Mouse (Mus musculus): ENCODE measurements around the gene Robo1. TPM values are rescaled to one million over a fixed set of nuclear protein-coding genes. Genes with fewer than 3 reads are reported as not detected.

Robo1 gene
- polyA plus RNA-seq, 1 experiment = 2.2 TPM

DNA sequence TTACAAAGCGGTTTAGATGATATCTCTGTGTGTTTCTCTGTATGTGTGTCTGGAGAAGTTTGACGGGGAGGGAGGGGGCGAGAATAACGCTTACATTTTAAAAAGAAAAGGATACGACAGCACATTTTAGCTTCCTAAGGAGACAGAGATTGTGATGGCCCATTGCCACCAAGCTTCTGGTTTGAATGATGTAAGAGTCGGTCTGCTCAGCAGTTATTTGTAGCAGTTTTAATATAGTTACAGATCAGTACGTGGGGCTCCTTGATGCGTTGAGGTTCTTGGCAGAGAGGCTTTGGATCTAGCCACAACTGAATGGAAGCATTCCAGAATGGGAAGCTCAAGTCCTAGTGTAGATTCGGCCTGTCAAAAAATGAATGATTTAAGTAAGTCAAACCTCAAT, 546.0 kb downstream of the Robo1 start:
- TF ChIP-seq POLR2A (IDR thresholded peaks at IDR 0.05; ENCODE audit: low read depth, low read length) (no peak), CTCF (conservative IDR thresholded peaks at IDR 0.05; ENCODE audit: insufficient read depth, insufficient read length, low read depth, low read length) (no peak)
- WGBS = 83% methylated on average over 9 of the region's 9 CpGs
- no peak overlapping the region for H3K27ac ChIP-seq (ENCODE audit: insufficient read depth, low read depth, low read length)
- H3K27me3 ChIP-seq (replicated peaks; ENCODE audit: control insufficient read depth, insufficient read depth, low read length) = no peaks in the 10 kb centered on the region; the same call in 1 of the 2 replicates
- no peak for DNase-seq
- H3K4me3 ChIP-seq (ENCODE audit: insufficient read depth, low read depth, low read length) = no peak overlapping the region
- H3K36me3 ChIP-seq (ENCODE audit: control insufficient read depth, insufficient read depth, low read length) = no peaks in the 10 kb centered on the region
- H3K4me1 ChIP-seq (ENCODE audit: control insufficient read depth, insufficient read depth, low read length) = no peaks in the 10 kb centered on the region

DNA sequence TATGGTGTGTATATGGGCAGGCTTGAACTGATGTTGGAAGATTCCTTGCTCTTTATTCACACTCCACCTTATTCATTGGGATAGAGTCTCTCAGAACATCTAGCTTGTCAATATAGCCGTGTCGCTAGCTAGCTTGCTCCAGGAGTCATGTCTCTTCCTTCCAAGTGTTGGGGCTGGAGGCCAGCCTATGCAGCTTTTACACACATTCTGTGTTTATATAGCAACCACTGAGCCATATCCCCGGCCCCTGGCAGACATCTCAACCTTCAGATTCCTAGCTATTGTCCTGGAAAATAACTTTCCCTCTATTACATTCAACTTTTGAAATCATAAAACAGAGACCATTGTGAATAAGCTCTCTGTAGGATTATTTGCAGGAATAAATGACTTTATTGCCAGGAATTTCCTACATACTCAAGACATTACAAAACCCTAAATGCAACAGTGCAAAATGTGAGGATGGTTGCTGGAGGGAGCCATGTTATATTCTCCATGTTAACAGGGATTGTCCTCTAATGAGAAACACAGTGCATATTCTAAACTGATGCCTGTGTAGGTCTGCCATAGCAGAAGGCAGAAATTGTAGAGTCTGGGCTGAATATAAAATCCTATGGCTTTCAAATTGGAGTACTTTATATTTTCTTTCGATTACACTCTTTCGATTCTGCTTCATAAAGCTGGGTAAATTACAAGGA, 546.9 kb downstream of the Robo1 start:
- no peak for DNase-seq
- WGBS = 84% methylated on average over 5 of the region's 5 CpGs

DNA sequence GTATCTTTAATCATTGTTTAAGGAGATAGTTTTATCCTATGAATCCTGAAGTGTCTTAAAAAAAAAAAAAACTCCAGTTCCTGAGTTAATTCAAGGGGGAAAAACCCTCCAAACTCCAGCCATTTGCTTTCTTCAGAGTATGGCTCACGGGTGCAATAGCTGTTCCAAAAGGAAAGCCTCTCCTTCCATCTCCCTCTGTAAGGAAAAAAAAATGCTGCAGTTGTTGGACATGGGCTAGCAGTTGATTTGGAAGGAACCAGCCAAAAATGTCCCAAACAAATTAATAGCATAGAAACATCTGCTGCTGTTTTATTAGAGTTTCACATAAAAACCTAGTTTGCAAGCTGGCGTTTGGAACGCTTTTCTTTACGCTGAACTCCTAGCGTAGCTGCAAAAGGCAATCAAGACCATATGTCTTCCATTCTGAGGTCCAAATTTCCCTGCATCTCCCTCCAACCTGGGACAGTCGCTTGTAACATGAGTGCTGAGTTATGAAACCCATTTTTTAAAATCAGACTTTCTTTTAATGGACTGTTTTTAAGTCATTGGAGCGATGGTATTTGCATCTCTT, 553.7 kb downstream of the Robo1 start:
- Histone ChIP-seq H3K36me3 (ENCODE audit: control insufficient read depth, insufficient read depth, low read length) (no peaks in the 10 kb centered on the region), H3K4me3 (ENCODE audit: insufficient read depth, low read depth, low read length) (no peak overlapping the region), H3K27ac (ENCODE audit: insufficient read depth, low read depth, low read length) (no peak overlapping the region), H3K4me1 (ENCODE audit: control insufficient read depth, insufficient read depth, low read length) (no peaks in the 10 kb centered on the region), H3K27me3 (replicated peaks; ENCODE audit: control insufficient read depth, insufficient read depth, low read length) (no peaks in the 10 kb centered on the region)
- no peak for DNase-seq
- 77% methylated on average over 7 of the region's 7 CpGs for WGBS
- TF ChIP-seq POLR2A (IDR thresholded peaks at IDR 0.05; ENCODE audit: low read depth, low read length) (no peak), CTCF (conservative IDR thresholded peaks at IDR 0.05; ENCODE audit: insufficient read depth, insufficient read length, low read depth, low read length) (no peak)

More for the DNA sequence above, 546.9 kb downstream of the Robo1 start:
- no peak overlapping the region for H3K27ac ChIP-seq (ENCODE audit: insufficient read depth, low read depth, low read length)
- no peaks in the 10 kb centered on the region for H3K36me3 ChIP-seq (ENCODE audit: control insufficient read depth, insufficient read depth, low read length)
- TF ChIP-seq CTCF (conservative IDR thresholded peaks at IDR 0.05; ENCODE audit: insufficient read depth, insufficient read length, low read depth, low read length) = no peak
- no peak for TF ChIP-seq POLR2A (IDR thresholded peaks at IDR 0.05; ENCODE audit: low read depth, low read length)
- no peaks in the 10 kb centered on the region for H3K27me3 ChIP-seq (replicated peaks; ENCODE audit: control insufficient read depth, insufficient read depth, low read length)
- H3K4me3 ChIP-seq (ENCODE audit: insufficient read depth, low read depth, low read length) = no peak overlapping the region
- H3K4me1 ChIP-seq (ENCODE audit: control insufficient read depth, insufficient read depth, low read length) = no peaks in the 10 kb centered on the region

DNA sequence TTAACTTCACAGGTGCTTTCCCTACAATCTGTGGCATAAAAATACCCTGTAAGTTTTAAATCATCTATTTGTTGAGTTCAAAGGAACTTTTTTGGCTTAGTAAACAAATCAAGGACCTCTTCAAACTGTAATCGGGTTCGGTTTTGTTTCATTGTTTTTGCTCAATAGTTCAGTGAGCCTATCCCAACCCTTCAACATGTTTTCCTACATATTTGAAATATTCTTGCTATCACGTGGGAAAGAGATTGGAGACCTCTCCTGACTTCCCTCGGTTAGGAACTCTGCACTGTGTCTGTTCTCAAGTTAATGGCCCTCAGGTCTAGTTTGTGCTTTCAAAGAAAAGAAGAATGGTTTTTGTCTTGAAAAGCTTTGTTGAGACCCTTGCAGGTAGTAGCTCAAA, 557.9 kb downstream of the Robo1 start:
- H3K27me3 ChIP-seq (replicated peaks; ENCODE audit: control insufficient read depth, insufficient read depth, low read length) = no peaks in the 10 kb centered on the region
- WGBS = 77% methylated on average over 4 of the region's 4 CpGs

DNA sequence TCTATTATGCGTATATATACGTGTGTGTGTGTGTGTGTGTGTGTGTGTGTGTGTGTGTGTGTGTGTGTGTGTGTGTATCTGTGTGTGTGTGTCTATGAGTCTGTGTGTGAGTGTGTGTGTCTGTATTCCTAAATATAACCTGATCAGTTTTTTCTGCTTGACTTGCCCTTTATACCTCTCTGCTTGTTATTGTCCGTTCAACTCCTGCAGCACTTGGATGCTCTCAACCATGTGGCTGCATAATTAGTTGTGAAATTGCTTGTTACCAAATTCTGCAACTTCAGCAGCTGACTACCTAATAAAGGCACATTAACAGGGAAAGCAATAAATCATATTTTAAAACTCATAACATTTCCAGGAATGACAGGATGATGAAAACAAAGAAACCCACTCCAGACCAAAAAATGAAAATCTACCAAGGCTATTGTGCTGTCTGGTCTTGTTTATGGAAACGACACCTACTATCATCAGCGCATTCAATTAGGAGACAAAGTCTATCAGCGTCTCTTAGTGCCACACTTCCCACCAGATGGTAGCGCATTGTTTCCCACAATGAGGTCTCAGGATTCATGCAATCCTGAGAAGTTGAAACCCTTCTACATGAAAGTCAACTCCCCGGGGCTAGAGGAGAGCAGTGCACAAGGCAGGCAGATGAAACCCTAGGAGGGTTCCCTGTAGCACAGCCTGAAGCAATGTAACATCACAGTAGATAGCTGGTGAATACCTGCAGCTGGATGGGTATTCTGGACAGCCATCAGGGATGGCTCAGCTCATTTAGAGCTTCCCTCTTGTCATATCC, 567.0 kb downstream of the Robo1 start:
- WGBS = 72% methylated on average over 8 of the region's 8 CpGs
- TF ChIP-seq CTCF (conservative IDR thresholded peaks at IDR 0.05; ENCODE audit: insufficient read depth, insufficient read length, low read depth, low read length) (no peak), POLR2A (IDR thresholded peaks at IDR 0.05; ENCODE audit: low read depth, low read length) (no peak)
- DNase-seq = no peak
- no peak overlapping the region for H3K4me3 ChIP-seq (ENCODE audit: insufficient read depth, low read depth, low read length)
- no peaks in the 10 kb centered on the region for H3K36me3 ChIP-seq (ENCODE audit: control insufficient read depth, insufficient read depth, low read length)
- H3K4me1 ChIP-seq (ENCODE audit: control insufficient read depth, insufficient read depth, low read length) = no peaks in the 10 kb centered on the region
- H3K27ac ChIP-seq (ENCODE audit: insufficient read depth, low read depth, low read length) = no peak overlapping the region
- H3K27me3 ChIP-seq (replicated peaks; ENCODE audit: control insufficient read depth, insufficient read depth, low read length) = no peaks in the 10 kb centered on the region

More for the DNA sequence above, 557.9 kb downstream of the Robo1 start:
- no peak for DNase-seq
- no peak overlapping the region for H3K4me3 ChIP-seq (ENCODE audit: insufficient read depth, low read depth, low read length)
- no peaks in the 10 kb centered on the region for H3K4me1 ChIP-seq (ENCODE audit: control insufficient read depth, insufficient read depth, low read length)
- H3K36me3 ChIP-seq (ENCODE audit: control insufficient read depth, insufficient read depth, low read length) = no peaks in the 10 kb centered on the region
- TF ChIP-seq POLR2A (IDR thresholded peaks at IDR 0.05; ENCODE audit: low read depth, low read length) (no peak), CTCF (conservative IDR thresholded peaks at IDR 0.05; ENCODE audit: insufficient read depth, insufficient read length, low read depth, low read length) (no peak)
- no peak overlapping the region for H3K27ac ChIP-seq (ENCODE audit: insufficient read depth, low read depth, low read length)

DNA sequence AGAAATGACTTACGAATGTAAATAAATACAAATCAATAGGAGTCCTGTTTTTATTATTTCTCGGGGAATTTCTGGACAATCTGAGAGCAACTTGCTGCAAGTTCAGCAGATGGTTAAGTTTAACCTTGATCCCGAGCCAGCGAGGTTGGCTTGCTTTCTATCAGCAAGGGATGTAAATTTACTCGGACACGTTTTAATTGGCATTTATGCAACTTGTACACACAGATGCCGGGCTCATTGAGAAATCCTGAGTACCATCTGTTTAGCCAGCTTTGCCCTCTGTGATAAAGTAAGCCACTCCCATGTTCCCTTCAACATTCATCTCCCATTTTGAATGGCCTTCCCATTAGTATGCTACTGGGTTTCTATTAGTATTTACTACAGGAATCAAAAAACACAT, 580.0 kb downstream of the Robo1 start:
- no peaks in the 10 kb centered on the region for H3K4me1 ChIP-seq (ENCODE audit: control insufficient read depth, insufficient read depth, low read length)
- 73% methylated on average over 7 of the region's 7 CpGs for WGBS
- no peak for DNase-seq

DNA sequence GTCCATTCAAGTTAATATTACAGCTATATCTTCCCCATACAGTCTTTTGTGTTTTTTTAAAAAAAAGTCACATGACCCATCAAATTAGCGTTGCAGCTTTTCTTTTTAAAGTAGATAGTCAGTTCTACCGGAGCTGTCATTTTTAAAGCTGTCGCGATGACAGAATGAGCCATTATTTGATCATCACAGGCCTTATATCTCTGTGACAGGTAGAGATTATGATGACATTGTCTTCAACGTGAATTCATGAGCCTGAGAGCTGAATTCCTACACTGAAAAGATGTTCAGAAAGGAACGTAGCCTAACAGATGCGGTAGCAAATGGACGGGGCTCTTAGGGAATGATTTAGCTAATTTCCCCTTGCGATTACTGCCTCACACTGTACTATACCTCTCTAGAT, 581.3 kb downstream of the Robo1 start:
- 91% methylated on average over 9 of the region's 9 CpGs for WGBS
- Histone ChIP-seq H3K4me1 (ENCODE audit: control insufficient read depth, insufficient read depth, low read length) (no peaks in the 10 kb centered on the region), H3K27me3 (replicated peaks; ENCODE audit: control insufficient read depth, insufficient read depth, low read length) (no peaks in the 10 kb centered on the region), H3K4me3 (ENCODE audit: insufficient read depth, low read depth, low read length) (no peak overlapping the region), H3K36me3 (ENCODE audit: control insufficient read depth, insufficient read depth, low read length) (no peaks in the 10 kb centered on the region), H3K27ac (ENCODE audit: insufficient read depth, low read depth, low read length) (no peak overlapping the region)
- DNase-seq = no peak
- TF ChIP-seq POLR2A (IDR thresholded peaks at IDR 0.05; ENCODE audit: low read depth, low read length) = no peak
- no peak for TF ChIP-seq CTCF (conservative IDR thresholded peaks at IDR 0.05; ENCODE audit: insufficient read depth, insufficient read length, low read depth, low read length)

More for the DNA sequence above, 580.0 kb downstream of the Robo1 start:
- Histone ChIP-seq H3K36me3 (ENCODE audit: control insufficient read depth, insufficient read depth, low read length) (no peaks in the 10 kb centered on the region), H3K27ac (ENCODE audit: insufficient read depth, low read depth, low read length) (no peak overlapping the region), H3K4me3 (ENCODE audit: insufficient read depth, low read depth, low read length) (no peak overlapping the region), H3K27me3 (replicated peaks; ENCODE audit: control insufficient read depth, insufficient read depth, low read length) (no peaks in the 10 kb centered on the region)
- no peak for TF ChIP-seq POLR2A (IDR thresholded peaks at IDR 0.05; ENCODE audit: low read depth, low read length)
- TF ChIP-seq CTCF (conservative IDR thresholded peaks at IDR 0.05; ENCODE audit: insufficient read depth, insufficient read length, low read depth, low read length) = no peak
